ENCODE assay signal across 32 mouse cellular contexts in genomic region chr3:145605437-145606123, GRCm38 (mm10). TPM values are rescaled to one million over a fixed set of nuclear protein-coding genes. Genes with fewer than 3 reads are reported as not detected.
DNase-seq lines count a peak whose midpoint lies in the region; ATAC-seq lines count a peak whose summit lies in the region.
"Had no signal": no experiment of that assay in that cellular context is flagged by ENCODE, and none has a peak within 500 bp of the region (broad histone marks: within the 10 kb centered on the region; RNA-seq: fewer than 3 reads in every experiment).

No protein-coding gene starts in this region.

- no peak for DNase-seq in embryonic facial prominence, embryonic 10.5 days (ENCODE audit: low spot score)
- DNase-seq in ovary, postnatal 36 days (ENCODE audit: low spot score), result peak; percentile 38
- DNase-seq in ovary, postnatal 14 days (ENCODE audit: low spot score), result no peak
- DNase-seq in testis, postnatal 14 days (ENCODE audit: low spot score), result peak; percentile 51
- no peak for DNase-seq in lung, postnatal 4 days
- no peak for DNase-seq in lung, postnatal 10 days
- DNase-seq: B cell, adult 2 months; cerebellum, adult 18-20 months; cerebellum, postnatal 10 days; gastrocnemius, postnatal 14 days; heart, adult 11 months; kidney, adult 8-10 months; kidney, postnatal 4 days; layer of hippocampus, postnatal 36 days; left cerebral cortex, postnatal 4 days; liver, embryonic 13.5 days; lung, adult 18-20 months; retina, postnatal 1 day; right cerebral cortex, postnatal 14 days had no signal

- no peak overlapping the region for H3K4me3 ChIP-seq in embryonic facial prominence, embryonic 13.5 days
- H3K4me3 ChIP-seq in embryonic facial prominence, embryonic 10.5 days, result no peak overlapping the region
- H3K4me3 ChIP-seq: forebrain, embryonic 15.5 days; heart, embryonic 10.5 days; heart, embryonic 15.5 days; intestine, embryonic 15.5 days; liver, embryonic 13.5 days had no signal

- no peaks in the 10 kb centered on the region for H3K27me3 ChIP-seq in embryonic facial prominence, embryonic 13.5 days
- no peaks in the 10 kb centered on the region for H3K27me3 ChIP-seq in embryonic facial prominence, embryonic 10.5 days (replicated peaks; ENCODE audit: low read depth, poor library complexity, severe bottlenecking)
- H3K27me3 ChIP-seq: forebrain, embryonic 15.5 days; heart, embryonic 15.5 days; intestine, embryonic 15.5 days; liver, embryonic 13.5 days had no signal

- WGBS in embryonic facial prominence, embryonic 13.5 days, result 77% methylated on average over 5 of the region's 5 CpGs
- WGBS in embryonic facial prominence, embryonic 10.5 days, result 89% methylated on average over 5 of the region's 5 CpGs

- no peaks in the 10 kb centered on the region for H3K4me1 ChIP-seq in embryonic facial prominence, embryonic 13.5 days
- peaks cover 6% of the 10 kb centered on the region; the same call in 1 of the 2 replicates for H3K4me1 ChIP-seq in embryonic facial prominence, embryonic 10.5 days
- H3K4me1 ChIP-seq: forebrain, embryonic 15.5 days had no signal

- H3K9me3 ChIP-seq in embryonic facial prominence, embryonic 13.5 days, result no peaks in the 10 kb centered on the region
- no peaks in the 10 kb centered on the region for H3K9me3 ChIP-seq in embryonic facial prominence, embryonic 10.5 days
- H3K9me3 ChIP-seq: forebrain, embryonic 15.5 days; heart, embryonic 10.5 days; heart, embryonic 15.5 days; intestine, embryonic 15.5 days; liver, embryonic 13.5 days had no signal

- H3K9ac ChIP-seq in embryonic facial prominence, embryonic 13.5 days, result no peak overlapping the region
- H3K9ac ChIP-seq: forebrain, embryonic 15.5 days; heart, embryonic 15.5 days; intestine, embryonic 15.5 days; liver, embryonic 13.5 days had no signal

- H3K36me3 ChIP-seq in embryonic facial prominence, embryonic 13.5 days, result peaks cover 59% of the 10 kb centered on the region
- H3K36me3 ChIP-seq in embryonic facial prominence, embryonic 10.5 days (replicated peaks), result peaks cover 80% of the 10 kb centered on the region

- ATAC-seq in embryonic facial prominence, embryonic 13.5 days (ENCODE audit: insufficient number of reproducible peaks, insufficient read depth, low FRiP score, low TSS enrichment, low read depth), result no peak
- peak; percentile 17 for ATAC-seq in megakaryocyte progenitor cell, adult 5-6 weeks (replicated peaks; ENCODE audit: poor library complexity)
- ATAC-seq: activated CD4-positive, CD25-positive, alpha-beta regulatory T cell, adult 4 months; forebrain, embryonic 15.5 days; hindbrain, postnatal 0 days; intestine, embryonic 15.5 days; lung, postnatal 0 days; midbrain, embryonic 16.5 days had no signal

- no peak overlapping the region for H3K4me2 ChIP-seq in embryonic facial prominence, embryonic 13.5 days
- H3K4me2 ChIP-seq: forebrain, embryonic 15.5 days; heart, embryonic 15.5 days; intestine, embryonic 15.5 days; liver, embryonic 13.5 days; midbrain, embryonic 11.5 days had no signal

- H3K27ac ChIP-seq in embryonic facial prominence, embryonic 13.5 days, result 0 out of 2 replicates have a peak overlapping the region, but pooled peaks have one; percentile 17
- no peak overlapping the region for H3K27ac ChIP-seq in embryonic facial prominence, embryonic 10.5 days (replicated peaks)
- H3K27ac ChIP-seq: forebrain, embryonic 15.5 days; heart, embryonic 10.5 days; heart, embryonic 15.5 days; hindbrain, postnatal 0 days; intestine, embryonic 15.5 days; kidney, postnatal 0 days; liver, embryonic 13.5 days had no signal

RNA-seq across cellular contexts. Expression of gene Znhit6, which starts 29.6 kb away (rescaled TPM):
- 50.3 and 50.5 TPM in 2 replicates for polyA plus RNA-seq in embryonic facial prominence, embryonic 13.5 days (2015; fragmentation: Nextera tagmentation; extraction: Ambion mirVana)
- 49.8 and 51.8 TPM in 2 replicates for polyA plus RNA-seq in embryonic facial prominence, embryonic 10.5 days (2016; fragmentation: Nextera tagmentation; extraction: Ambion mirVana)
- total RNA-seq in megakaryocyte progenitor cell, adult 5-6 weeks (2015), result 51.8 and 56.9 TPM in 2 replicates
- total RNA-seq in megakaryocyte progenitor cell, adult 5-6 weeks (2017), result 25.2 and 34.4 TPM in 2 replicates

RNA-seq across cellular contexts. Expression of gene Ccn1, which starts 44.2 kb away (rescaled TPM):
- polyA plus RNA-seq in embryonic facial prominence, embryonic 13.5 days (2015; fragmentation: Nextera tagmentation; extraction: Ambion mirVana), result 50.3 TPM in 2 replicates
- 40.2 and 42.2 TPM in 2 replicates for polyA plus RNA-seq in embryonic facial prominence, embryonic 10.5 days (2016; fragmentation: Nextera tagmentation; extraction: Ambion mirVana)
- not detected in 2 replicates for total RNA-seq in megakaryocyte progenitor cell, adult 5-6 weeks (2015)
- not detected in 2 replicates for total RNA-seq in megakaryocyte progenitor cell, adult 5-6 weeks (2017)
- total RNA-seq: neutrophil, adult 5-6 weeks had no signal
- polyA plus RNA-seq: activated CD4-positive, CD25-positive, alpha-beta regulatory T cell, adult 4 months had no signal

Comparison
In these comparisons a context has a peak if more than half of its experiments do, and no peak if none do; other contexts are left out.
1. DNase-seq: peak in ovary, postnatal 36 days (single experiment) and testis, postnatal 14 days (single experiment); none in embryonic facial prominence, embryonic 10.5 days (single experiment), ovary, postnatal 14 days (single experiment), lung, postnatal 4 days (0 of 2) and lung, postnatal 10 days (single experiment).